In genomic region chr5:105517992-105518625, GRCm38 (mm10) we compare ENCODE assay signal across 8 mouse cellular contexts. TPM values are rescaled to one million over a fixed set of nuclear protein-coding genes. Genes with fewer than 3 reads are reported as not detected.
A peak's percentile ranks its signal among the peaks of the same experiment; 100 is the strongest.
DNase-seq lines count a peak whose midpoint lies in the region; ATAC-seq and TF ChIP-seq lines count a peak whose summit lies in the region.

No protein-coding gene starts in this region.

- H3K9ac ChIP-seq in lung, postnatal 0 days (replicated peaks; ENCODE audit: low read depth), result no peak overlapping the region
- no peak overlapping the region for H3K9ac ChIP-seq in intestine, embryonic 14.5 days (ENCODE audit: low read length)
- H3K9ac ChIP-seq in neural tube, embryonic 13.5 days, result peak overlapping the region; percentile 89; the same call in 1 of the 2 replicates

- H3K4me2 ChIP-seq in lung, postnatal 0 days (replicated peaks; ENCODE audit: low read depth, low read length), result peak overlapping the region; percentile 91
- H3K4me2 ChIP-seq in intestine, embryonic 14.5 days (ENCODE audit: low read length), result peak overlapping the region; percentile 97
- H3K4me2 ChIP-seq in neural tube, embryonic 13.5 days, result peak overlapping the region; percentile 90

- no peak for DNase-seq in lung, postnatal 0 days (ENCODE audit: low spot score)
- no peak for DNase-seq in lung, adult 18-20 months
- no peak for DNase-seq in intestine, embryonic 14.5 days (ENCODE audit: low spot score)
- DNase-seq in frontal cortex, postnatal 10 days (ENCODE audit: low spot score in 2 of 2), result no peak
- no peak for DNase-seq in right cerebral cortex, postnatal 14 days

- H3K27me3 ChIP-seq in lung, postnatal 0 days (replicated peaks; ENCODE audit: insufficient read depth, low read length), result no peaks in the 10 kb centered on the region
- no peaks in the 10 kb centered on the region for H3K27me3 ChIP-seq in intestine, embryonic 14.5 days (replicated peaks; ENCODE audit: control insufficient read depth, insufficient read depth, low read length)
- 0 out of 2 replicates have a peak, but pooled peaks cover 2% of the 10 kb centered on the region for H3K27me3 ChIP-seq in neural tube, embryonic 13.5 days

- no peak for TF ChIP-seq EP300 in lung, postnatal 0 days (IDR thresholded peaks at IDR 0.05)

- no peaks in the 10 kb centered on the region for H3K36me3 ChIP-seq in lung, postnatal 0 days (ENCODE audit: insufficient read depth, low read length)
- H3K36me3 ChIP-seq in intestine, embryonic 14.5 days (ENCODE audit: control insufficient read depth, insufficient read depth, low read length), result no peaks in the 10 kb centered on the region
- H3K36me3 ChIP-seq in neural tube, embryonic 13.5 days, result no peaks in the 10 kb centered on the region

- no peak for TF ChIP-seq CTCF in lung, postnatal 0 days (IDR thresholded peaks at IDR 0.05)

- no peaks in the 10 kb centered on the region for H3K9me3 ChIP-seq in lung, postnatal 0 days (ENCODE audit: low read length)
- no peaks in the 10 kb centered on the region for H3K9me3 ChIP-seq in intestine, embryonic 14.5 days (ENCODE audit: control insufficient read depth, low read length)
- H3K9me3 ChIP-seq in neural tube, embryonic 13.5 days, result no peaks in the 10 kb centered on the region

- no peak for ATAC-seq in lung, postnatal 0 days
- ATAC-seq in erythroid progenitor cell, adult 5-6 weeks (replicated peaks; ENCODE audit: low FRiP score, poor library complexity, severe bottlenecking), result 0 out of 2 replicates have a peak, but pooled peaks have one; percentile 9
- ATAC-seq in intestine, embryonic 14.5 days (replicated peaks; ENCODE audit: low FRiP score, low TSS enrichment, low read depth), result no peak; the same call in 1 of the 2 replicates
- no peak for ATAC-seq in neural tube, embryonic 13.5 days (ENCODE audit: low read depth)
- ATAC-seq in cerebellum, adult (ENCODE audit: insufficient number of reproducible peaks, low FRiP score, low TSS enrichment), result no peak

- H3K4me1 ChIP-seq in lung, postnatal 0 days (ENCODE audit: insufficient read depth, low read depth, low read length), result no peaks in the 10 kb centered on the region
- H3K4me1 ChIP-seq in intestine, embryonic 14.5 days (replicated peaks; ENCODE audit: control insufficient read depth, insufficient read depth, low read length), result no peaks in the 10 kb centered on the region
- H3K4me1 ChIP-seq in neural tube, embryonic 13.5 days (replicated peaks), result peaks cover 26% of the 10 kb centered on the region

- no peak overlapping the region for H3K27ac ChIP-seq in lung, postnatal 0 days (ENCODE audit: low read length)
- H3K27ac ChIP-seq in intestine, embryonic 14.5 days (ENCODE audit: low read depth), result peak overlapping the region; percentile 80; the same call in 1 of the 2 replicates
- H3K27ac ChIP-seq in neural tube, embryonic 13.5 days (replicated peaks), result no peak overlapping the region

- H3K4me3 ChIP-seq in lung, postnatal 0 days (ENCODE audit: low read depth, low read length), result peak overlapping the region; percentile 78
- peak overlapping the region; percentile 64 for H3K4me3 ChIP-seq in intestine, embryonic 14.5 days (ENCODE audit: low read depth, low read length)
- H3K4me3 ChIP-seq in neural tube, embryonic 13.5 days, result peak overlapping the region; percentile 71

- WGBS in lung, postnatal 0 days, result 10% methylated on average over 7 of the region's 7 CpGs
- WGBS in intestine, embryonic 14.5 days, result 4% methylated on average over 7 of the region's 7 CpGs
- 16% methylated on average over 7 of the region's 7 CpGs for WGBS in neural tube, embryonic 13.5 days

RNA-seq across cellular contexts. Expression of gene Lrrc8c, which starts 1.1 kb away (rescaled TPM):
- 23.0 and 35.0 TPM in 2 replicates for polyA plus RNA-seq in lung, postnatal 0 days (2015; fragmentation: Nextera tagmentation; extraction: Ambion mirVana)
- 64.2 and 74.2 TPM in 2 replicates for total RNA-seq in erythroid progenitor cell, adult 5-6 weeks (2015; ENCODE audit: low replicate concordance)
- 19.6 and 22.8 TPM in 2 replicates for total RNA-seq in erythroid progenitor cell, adult 5-6 weeks (2017; ENCODE audit: low replicate concordance)
- 19.1 and 21.2 TPM in 2 replicates for polyA plus RNA-seq in intestine, embryonic 14.5 days (2014; fragmentation: Nextera tagmentation; extraction: Ambion mirVana)
- 10.3 and 15.1 TPM in 2 replicates for polyA plus RNA-seq in neural tube, embryonic 13.5 days (2015; fragmentation: Nextera tagmentation; extraction: Ambion mirVana)
